ENCODE assay signal across 24 mouse cellular contexts in the genomic region with DNA sequence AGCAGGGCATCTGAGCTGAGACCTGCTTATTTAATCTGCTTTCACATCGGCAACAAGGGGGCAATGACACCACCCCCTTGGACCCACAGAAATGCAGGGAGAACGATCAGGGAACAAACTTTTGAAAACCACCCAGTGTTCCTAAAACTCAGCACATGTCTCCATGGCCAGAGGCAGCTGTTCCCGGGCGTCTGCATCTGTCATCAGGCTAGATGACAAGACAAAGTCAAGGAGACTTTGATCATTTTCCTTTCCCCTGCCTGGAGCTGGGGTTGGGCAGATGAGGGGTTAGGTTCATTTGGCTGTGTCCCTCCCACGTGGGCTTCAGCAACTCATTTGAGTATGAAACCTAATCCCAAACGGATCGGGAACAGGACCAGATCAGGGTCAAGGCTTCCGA.
A peak's percentile ranks its signal among the peaks of the same experiment; 100 is the strongest.
DNase-seq lines count a peak whose midpoint lies in the region; ATAC-seq and TF ChIP-seq lines count a peak whose summit lies in the region.
"Had no signal": no experiment of that assay in that cellular context is flagged by ENCODE, and none has a peak within 500 bp of the region (broad histone marks: within the 10 kb centered on the region; RNA-seq: fewer than 3 reads in every experiment).

No protein-coding gene starts in this region.

- ATAC-seq in limb, embryonic 13.5 days (ENCODE audit: low FRiP score, low read depth), result no peak
- ATAC-seq in embryonic facial prominence, embryonic 14.5 days (ENCODE audit: low read depth), result no peak
- ATAC-seq in limb, embryonic 14.5 days (ENCODE audit: low FRiP score, low read depth), result no peak; the same call in 1 of the 2 replicates

- 50% methylated on average over 8 of the region's 8 CpGs for WGBS in limb, embryonic 13.5 days
- WGBS in limb, embryonic 10.5 days, result 54% methylated on average over 8 of the region's 8 CpGs
- WGBS in embryonic facial prominence, embryonic 14.5 days, result 38% methylated on average over 8 of the region's 8 CpGs
- whole genome bisulfite sequencing in limb, embryonic 14.5 days, result 43% methylated on average over 8 of the region's 8 CpGs

- no peaks in the 10 kb centered on the region for H3K36me3 ChIP-seq in limb, embryonic 13.5 days
- no peaks in the 10 kb centered on the region for H3K36me3 ChIP-seq in limb, embryonic 10.5 days
- no peaks in the 10 kb centered on the region for H3K36me3 ChIP-seq in embryonic facial prominence, embryonic 14.5 days (ENCODE audit: control insufficient read depth, insufficient read depth, low read length)
- no peaks in the 10 kb centered on the region for H3K36me3 ChIP-seq in limb, embryonic 14.5 days (ENCODE audit: control insufficient read depth, insufficient read depth, low read length)
- H3K36me3 ChIP-seq: forebrain, embryonic 12.5 days; forebrain, embryonic 15.5 days; heart, embryonic 12.5 days; heart, embryonic 15.5 days; hindbrain, embryonic 10.5 days; hindbrain, embryonic 13.5 days; intestine, embryonic 15.5 days had no signal

- no peak overlapping the region for H3K4me3 ChIP-seq in limb, embryonic 13.5 days
- no peak overlapping the region for H3K4me3 ChIP-seq in limb, embryonic 10.5 days
- H3K4me3 ChIP-seq in embryonic facial prominence, embryonic 14.5 days (ENCODE audit: low read depth, low read length), result no peak overlapping the region
- H3K4me3 ChIP-seq in limb, embryonic 14.5 days (replicated peaks; ENCODE audit: low read length), result no peak overlapping the region
- H3K4me3 ChIP-seq: erythroblast, embryonic 14.5 days; forebrain, embryonic 12.5 days; forebrain, embryonic 15.5 days; heart, embryonic 12.5 days; hindbrain, embryonic 13.5 days; intestine, embryonic 15.5 days had no signal

- no peak for DNase-seq in limb, embryonic 10.5 days (ENCODE audit: low spot score)
- DNase-seq in embryonic facial prominence, embryonic 14.5 days (ENCODE audit: low spot score), result peak; percentile 53
- DNase-seq in limb, embryonic 14.5 days (ENCODE audit: low spot score), result no peak
- no peak for DNase-seq in urinary bladder, postnatal 36 days (ENCODE audit: low spot score in 2 of 2)
- no peak for DNase-seq in frontal cortex, postnatal 10 days (ENCODE audit: low spot score in 2 of 2)
- DNase-seq: adrenal gland, postnatal 14 days; cerebellum, adult 11 months; cerebellum, adult 2 months; cerebellum, adult 9-11 months; cerebellum, postnatal 25 days; gastrocnemius, postnatal 25 days; heart, adult 18-20 months; heart, postnatal 10 days; heart, postnatal 36 days had no signal

- no peaks in the 10 kb centered on the region for H3K9me3 ChIP-seq in limb, embryonic 13.5 days
- H3K9me3 ChIP-seq in limb, embryonic 10.5 days (replicated peaks), result no peaks in the 10 kb centered on the region
- H3K9me3 ChIP-seq in embryonic facial prominence, embryonic 14.5 days (ENCODE audit: control insufficient read depth, low read length), result no peaks in the 10 kb centered on the region
- no peaks in the 10 kb centered on the region for H3K9me3 ChIP-seq in limb, embryonic 14.5 days (ENCODE audit: control insufficient read depth, low read length)
- H3K9me3 ChIP-seq: forebrain, embryonic 12.5 days; forebrain, embryonic 15.5 days; heart, embryonic 12.5 days; heart, embryonic 15.5 days; hindbrain, embryonic 10.5 days; hindbrain, embryonic 13.5 days; intestine, embryonic 15.5 days had no signal

- no peak for TF ChIP-seq POLR2A in limb, embryonic 14.5 days (IDR thresholded peaks at IDR 0.05; ENCODE audit: borderline replicate concordance, extremely low read depth, insufficient read depth, insufficient read length)

- H3K4me1 ChIP-seq in limb, embryonic 13.5 days, result peaks cover 35% of the 10 kb centered on the region
- H3K4me1 ChIP-seq in limb, embryonic 10.5 days, result peaks cover 35% of the 10 kb centered on the region
- peaks cover 11% of the 10 kb centered on the region; the same call in 1 of the 2 replicates for H3K4me1 ChIP-seq in embryonic facial prominence, embryonic 14.5 days (ENCODE audit: control insufficient read depth, insufficient read depth, low read length)
- peaks cover 13% of the 10 kb centered on the region; the same call in 1 of the 2 replicates for H3K4me1 ChIP-seq in limb, embryonic 14.5 days (ENCODE audit: control insufficient read depth, insufficient read depth, low read length)

- peaks cover 13% of the 10 kb centered on the region for H3K27me3 ChIP-seq in limb, embryonic 13.5 days
- H3K27me3 ChIP-seq in limb, embryonic 10.5 days (ENCODE audit: low read depth, poor library complexity, severe bottlenecking), result peaks cover 24% of the 10 kb centered on the region
- H3K27me3 ChIP-seq in embryonic facial prominence, embryonic 14.5 days (replicated peaks; ENCODE audit: control insufficient read depth, insufficient read depth, low read length), result peaks cover 4% of the 10 kb centered on the region
- no peaks in the 10 kb centered on the region for H3K27me3 ChIP-seq in limb, embryonic 14.5 days (ENCODE audit: control insufficient read depth, insufficient read depth, low read length)
- H3K27me3 ChIP-seq: intestine, embryonic 15.5 days; Patski had no signal

- peak overlapping the region; percentile 40; the same call in 1 of the 2 replicates for H3K27ac ChIP-seq in limb, embryonic 13.5 days
- no peak overlapping the region for H3K27ac ChIP-seq in limb, embryonic 10.5 days
- H3K27ac ChIP-seq in embryonic facial prominence, embryonic 14.5 days (replicated peaks; ENCODE audit: low read depth, low read length), result peak overlapping the region; percentile 41; the same call in 1 of the 2 replicates
- H3K27ac ChIP-seq in limb, embryonic 14.5 days (replicated peaks; ENCODE audit: low read depth, low read length), result 0 out of 2 replicates have a peak overlapping the region, but pooled peaks have one; percentile 19
- H3K27ac ChIP-seq: forebrain, embryonic 15.5 days; heart, embryonic 15.5 days; hindbrain, embryonic 13.5 days had no signal

- H3K9ac ChIP-seq in limb, embryonic 13.5 days, result no peak overlapping the region
- no peak overlapping the region for H3K9ac ChIP-seq in embryonic facial prominence, embryonic 14.5 days (ENCODE audit: low read depth, low read length)
- no peak overlapping the region for H3K9ac ChIP-seq in limb, embryonic 14.5 days (ENCODE audit: low read depth, low read length, severe bottlenecking)
- H3K9ac ChIP-seq: forebrain, embryonic 12.5 days; forebrain, embryonic 15.5 days; heart, embryonic 12.5 days; heart, embryonic 15.5 days; hindbrain, embryonic 13.5 days; intestine, embryonic 15.5 days had no signal

- H3K4me2 ChIP-seq in limb, embryonic 13.5 days (replicated peaks), result no peak overlapping the region
- H3K4me2 ChIP-seq in embryonic facial prominence, embryonic 14.5 days (ENCODE audit: low read depth, low read length), result no peak overlapping the region
- no peak overlapping the region for H3K4me2 ChIP-seq in limb, embryonic 14.5 days (replicated peaks; ENCODE audit: low read depth, low read length, severe bottlenecking)
